Mouse (Mus musculus): Measurements from ENCODE around the gene Fam171a2.
A peak's percentile ranks its signal among the peaks of the same experiment; 100 is the strongest.

Gene Fam171a2

GRCm38 (mm10) chr11:102408888-102409794, 38.3 kb downstream of the Fam171a2 start:
- no peak for DNase-seq

- DNase-seq = peak; percentile 100
Observed at GRCm38 (mm10) chr11:102408344-102408876, 39.1 kb downstream of the Fam171a2 start.

- no peak for DNase-seq
Observed at GRCm38 (mm10) chr11:102407834-102408215, 39.7 kb downstream of the Fam171a2 start, which contains the start of gene Slc25a39. Slc25a39 (minus strand) TSS chr11:102407946.

GRCm38 (mm10) chr11:102406900-102407833, 40.3 kb downstream of the Fam171a2 start:
- peak; percentile 93 for DNase-seq

GRCm38 (mm10) chr11:102406401-102406800, 41.1 kb downstream of the Fam171a2 start:
- DNase-seq = no peak

- DNase-seq = no peak
Observed at GRCm38 (mm10) chr11:102405544-102406285, 41.8 kb downstream of the Fam171a2 start.

- no peak for DNase-seq
Observed at GRCm38 (mm10) chr11:102404161-102405010, 43.1 kb downstream of the Fam171a2 start.

- DNase-seq = no peak
Observed at GRCm38 (mm10) chr11:102403657-102404056, 43.8 kb downstream of the Fam171a2 start.

GRCm38 (mm10) chr11:102401898-102402500, 45.5 kb downstream of the Fam171a2 start:
- peak; percentile 70 for DNase-seq

- no peak for DNase-seq
Observed at GRCm38 (mm10) chr11:102400513-102401084, 46.9 kb downstream of the Fam171a2 start.

GRCm38 (mm10) chr11:102399610-102400072, 47.8 kb downstream of the Fam171a2 start:
- DNase-seq = no peak

GRCm38 (mm10) chr11:102399107-102399506, 48.4 kb downstream of the Fam171a2 start:
- DNase-seq = no peak

GRCm38 (mm10) chr11:102398007-102398825, 49.3 kb downstream of the Fam171a2 start:
- peak; percentile 69 for DNase-seq

GRCm38 (mm10) chr11:102396671-102397141, 50.8 kb downstream of the Fam171a2 start:
- no peak for DNase-seq

GRCm38 (mm10) chr11:102396263-102396662, 51.2 kb downstream of the Fam171a2 start:
- no peak for DNase-seq

GRCm38 (mm10) chr11:102395250-102395649, 52.2 kb downstream of the Fam171a2 start:
- DNase-seq = peak; percentile 68

- no peak for DNase-seq
Observed at GRCm38 (mm10) chr11:102394421-102395124, 52.9 kb downstream of the Fam171a2 start.

- DNase-seq = peak; percentile 72
Observed at GRCm38 (mm10) chr11:102393719-102394420, 53.6 kb downstream of the Fam171a2 start.
